Mouse (Mus musculus) left cerebral cortex, postnatal 36 days (tissue): ENCODE data around the gene Ccdc183. TPM values are rescaled to one million over a fixed set of nuclear protein-coding genes. Genes with fewer than 3 reads are reported as not detected.

Source experiments
- DNase-seq, 2 experiments: peaks; one replicate each; pipeline ENCODE4 v3.0.0; 2021 to 2022; ENCODE audit warnings: low spot score in 2 of 2, mixed read lengths in 1 of 2
- intact Hi-C: fragments of 180-260 bp; cut with DNase I; formaldehyde crosslinking; loops from one replicate; pipeline ENCODE4 v1.15.1; 2025
- total RNA-seq, 2 experiments: library from RNA; stranded (reverse); gene quantifications; 2 replicates each; pipeline ENCODE4 v1.2.3; 2021

The Ccdc183 gene
- total RNA-seq, 2 experiments from 2014 or later, result not detected

GRCm38 (mm10) chr2:25616398-25616797 lies 1.1 kb downstream of the Ccdc183 start:
- DNase-seq, result no peak
- intact Hi-C loops, result no loop called here

GRCm38 (mm10) chr2:25608671-25609070 lies 8.8 kb downstream of the Ccdc183 start:
- intact Hi-C loops, result no loop called here
- no peak for DNase-seq

DNA sequence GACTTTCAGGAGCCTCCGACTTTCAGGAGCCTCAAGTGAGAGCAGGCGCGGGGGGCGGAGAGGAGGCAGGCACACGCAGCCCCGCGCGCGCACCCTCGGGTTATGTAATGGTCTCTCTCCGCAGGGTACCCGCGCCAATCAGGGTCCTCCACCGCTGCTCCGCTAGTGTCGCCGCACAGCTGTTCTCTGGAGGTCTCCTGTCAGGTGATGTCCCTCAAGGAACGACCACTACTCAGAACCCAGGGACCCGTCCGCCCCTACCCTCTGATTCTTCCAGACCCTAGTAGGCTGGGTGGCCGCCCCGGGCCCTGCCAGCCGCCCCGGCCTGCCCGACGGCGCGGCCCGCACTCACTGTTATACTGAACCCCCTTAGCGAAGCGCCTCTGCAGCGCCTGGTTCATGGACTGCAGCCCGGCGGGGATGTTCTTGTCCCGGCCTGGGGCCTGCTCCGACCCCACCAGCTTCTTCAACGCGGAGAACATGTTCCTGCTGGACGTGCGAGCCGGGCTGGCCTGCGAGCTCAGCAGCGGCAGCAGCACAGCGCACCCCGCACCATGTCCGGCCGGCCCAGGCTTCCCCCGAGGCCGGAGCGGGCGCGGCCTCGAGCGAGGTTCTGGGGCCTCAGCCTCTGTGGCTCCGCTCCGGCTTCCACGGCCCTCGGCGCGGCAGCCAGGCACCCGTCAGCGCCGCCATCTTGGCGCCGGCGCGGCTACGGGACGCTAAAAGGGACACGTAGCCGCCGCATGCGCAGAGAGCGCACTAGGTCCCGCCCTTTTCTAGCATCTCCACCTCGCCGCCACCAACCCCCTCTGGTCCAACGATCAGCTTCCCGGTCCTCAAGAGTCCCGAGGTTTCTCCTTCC lies 9.5 kb downstream of the Ccdc183 start, which contains the start of gene Rabl6:
Rabl6 (minus strand) TSS at position 761 of the 862 bp plus-strand sequence.
- DNase-seq, result peak; percentile 91 to 94
- intact Hi-C loops, result no loop called here

GRCm38 (mm10) chr2:25602526-25602925 lies 15.0 kb downstream of the Ccdc183 start:
- no peak for DNase-seq
- intact Hi-C loops, result no loop called here

GRCm38 (mm10) chr2:25600037-25600436 lies 17.4 kb downstream of the Ccdc183 start:
- intact Hi-C loops, result no loop called here
- DNase-seq, result no peak

- DNase-seq, result no peak
- intact Hi-C loops, result no loop called here
Measured at GRCm38 (mm10) chr2:25598749-25599148, 18.7 kb downstream of the Ccdc183 start.

DNA sequence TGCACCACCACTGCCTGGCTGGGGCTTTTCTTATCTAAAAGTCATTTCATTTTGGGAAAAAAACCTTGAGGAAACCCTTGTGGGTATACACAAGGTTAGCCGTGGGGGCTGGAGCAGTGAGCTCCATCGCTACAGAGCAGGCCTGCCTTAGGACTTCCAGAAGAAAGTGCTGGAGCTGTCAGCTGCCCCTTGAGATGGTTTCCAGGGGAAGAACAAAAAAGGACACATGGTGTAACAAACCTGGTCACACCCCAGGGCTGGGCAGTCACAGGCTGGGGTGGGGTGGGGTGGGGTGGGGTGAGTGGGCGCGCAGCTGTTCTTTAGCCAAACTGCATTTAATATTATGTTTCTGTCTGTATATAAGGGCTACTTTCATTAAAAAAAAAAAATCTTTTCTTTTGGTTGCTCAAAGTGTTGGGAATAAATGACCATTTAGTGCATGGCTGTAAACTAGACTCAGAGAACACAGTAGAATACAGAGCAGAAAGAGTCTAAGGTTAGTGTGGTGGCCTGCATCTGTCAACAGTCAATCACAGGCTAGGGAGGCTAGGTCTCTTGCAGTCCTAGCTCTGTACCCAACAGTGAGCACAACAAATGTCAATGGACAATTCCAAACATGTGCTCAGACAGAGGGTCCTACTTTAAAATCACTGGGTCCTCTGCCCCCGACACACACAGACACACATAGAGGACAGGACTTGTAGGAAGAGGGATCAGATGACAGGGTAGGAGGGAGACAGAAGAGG lies 20.5 kb downstream of the Ccdc183 start:
- intact Hi-C loops, result no loop called here
- DNase-seq, result no peak

DNA sequence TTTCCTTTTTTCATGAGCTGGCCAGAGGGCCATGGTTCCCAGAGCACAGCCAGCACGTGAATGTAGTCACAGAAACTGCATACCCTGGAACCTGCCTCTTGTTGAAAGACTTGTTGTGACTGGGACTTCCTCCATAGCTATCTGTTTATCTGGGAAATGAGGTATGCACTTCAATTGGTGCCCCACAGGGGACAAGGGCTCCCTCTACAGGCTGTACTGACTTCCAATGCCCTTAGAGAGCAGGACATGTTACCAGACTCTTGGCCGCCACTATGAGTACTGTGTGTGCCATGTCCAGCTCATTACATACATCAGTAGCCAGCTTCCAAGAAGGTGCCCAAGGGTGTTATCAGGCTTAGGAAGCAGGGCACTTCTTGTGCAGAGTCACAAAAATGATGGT lies 25.6 kb downstream of the Ccdc183 start:
- intact Hi-C loops, result no loop called here
- no peak for DNase-seq

DNA sequence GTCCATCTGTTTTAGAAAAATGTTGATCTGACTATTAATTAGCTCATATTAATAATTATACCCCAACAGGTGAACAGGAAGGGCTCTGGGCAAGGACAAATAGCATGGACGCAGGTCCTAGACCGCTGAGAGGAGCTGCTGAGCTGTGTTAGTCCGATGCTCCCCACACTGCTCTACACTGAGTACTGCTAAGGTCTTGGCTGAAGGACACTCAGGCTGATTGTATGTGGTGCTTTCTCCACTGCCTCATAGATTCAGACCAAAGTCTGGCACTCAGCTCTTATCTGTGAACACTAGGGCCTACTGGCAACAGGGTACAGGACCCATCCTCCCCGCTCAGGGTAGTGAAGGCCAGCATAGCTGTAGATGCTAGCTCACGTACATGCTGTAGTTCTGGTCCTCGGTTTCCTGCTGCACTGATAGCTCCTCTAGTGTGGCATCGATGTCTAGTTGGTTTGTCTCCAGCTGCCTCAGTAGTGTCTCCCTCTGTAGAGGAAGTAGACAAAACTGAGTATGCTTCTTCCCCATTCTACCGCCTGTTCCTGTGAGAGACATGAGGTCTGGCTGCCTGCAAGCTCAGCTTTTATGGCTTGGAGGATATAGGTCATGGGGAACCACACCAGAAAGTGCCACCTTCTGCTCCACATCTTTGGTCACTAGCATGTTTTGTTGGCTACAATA lies 29.1 kb downstream of the Ccdc183 start:
- intact Hi-C loops, result no loop called here
- DNase-seq, result no peak

- no peak for DNase-seq
Measured at GRCm38 (mm10) chr2:25587290-25587689, 30.2 kb downstream of the Ccdc183 start.

GRCm38 (mm10) chr2:25585601-25586000 lies 31.9 kb downstream of the Ccdc183 start:
- no peak for DNase-seq
- intact Hi-C loops, result no loop called here

More at GRCm38 (mm10) chr2:25587290-25587689, 30.2 kb downstream of the Ccdc183 start:
- intact Hi-C loops, result no loop called here

GRCm38 (mm10) chr2:25584856-25585255 lies 32.6 kb downstream of the Ccdc183 start:
- no peak for DNase-seq
- intact Hi-C loops, result no loop called here

DNA sequence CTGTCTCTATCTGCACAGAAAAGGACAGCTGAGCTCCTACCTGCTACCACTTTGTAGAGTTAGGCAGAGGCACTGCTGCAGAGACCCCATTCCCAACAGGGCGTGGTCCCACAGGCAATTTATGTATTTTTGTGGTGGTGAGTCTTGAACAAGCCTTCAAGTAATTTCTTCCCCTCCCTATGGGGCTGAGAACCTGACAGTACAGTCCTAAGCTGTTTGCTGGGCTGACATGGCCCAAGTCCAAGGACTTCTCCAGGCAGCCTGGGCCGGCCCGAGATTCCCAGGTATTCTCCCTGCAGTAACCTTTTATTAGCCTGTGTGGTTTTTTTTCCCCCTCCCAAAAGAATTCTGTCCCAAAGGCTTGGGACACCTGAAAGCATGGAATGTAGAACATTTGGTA lies 33.3 kb downstream of the Ccdc183 start:
- intact Hi-C loops, result no loop called here
- no peak for DNase-seq

GRCm38 (mm10) chr2:25583571-25583970 lies 33.9 kb downstream of the Ccdc183 start:
- DNase-seq, result no peak
- intact Hi-C loops, result no loop called here

DNA sequence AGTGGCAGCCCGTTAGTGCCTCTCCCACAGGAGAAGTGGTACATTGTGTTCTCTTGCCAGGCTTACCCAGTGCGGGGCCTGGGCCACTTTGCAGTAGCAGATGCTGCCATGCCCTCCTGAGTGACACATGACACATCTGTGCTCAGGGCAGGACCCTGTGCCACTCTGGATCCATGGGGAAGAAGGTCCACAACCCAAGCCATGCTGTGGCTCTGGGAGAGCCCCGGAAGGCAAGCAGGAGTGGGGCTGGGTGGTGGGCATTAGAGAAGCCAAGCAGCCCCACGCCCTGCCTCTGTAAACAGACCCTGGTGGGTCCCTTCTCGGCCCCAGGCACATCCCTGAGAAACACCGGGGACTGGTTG lies 34.4 kb downstream of the Ccdc183 start:
- intact Hi-C loops, result no loop called here
- peak in 1 of 2 experiments; percentile 32 for DNase-seq

GRCm38 (mm10) chr2:25582466-25583119 lies 34.9 kb downstream of the Ccdc183 start:
- intact Hi-C loops, result no loop called here

DNA sequence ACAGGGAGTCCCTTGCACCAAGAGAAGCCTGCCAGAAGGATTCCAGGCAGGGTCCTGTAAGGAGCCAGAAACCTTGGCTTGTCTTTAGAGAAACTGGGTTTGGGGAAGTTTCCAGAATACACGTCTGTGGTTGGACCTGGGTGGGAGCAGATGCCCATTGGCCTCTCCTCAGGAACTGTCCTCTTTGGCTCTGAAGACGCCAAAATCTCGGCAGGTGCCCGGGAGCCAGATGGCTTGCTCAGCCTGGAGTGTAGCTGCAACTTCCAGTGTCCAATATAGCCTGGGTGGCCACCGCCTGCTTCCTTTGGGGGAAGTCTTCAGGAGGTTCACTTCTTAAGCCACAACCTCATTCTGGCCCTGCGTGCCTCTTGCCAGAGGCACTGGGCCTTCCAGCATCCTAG lies 35.6 kb downstream of the Ccdc183 start:
- peak; percentile 57 to 60 for DNase-seq
- intact Hi-C loops, result no loop called here

More at GRCm38 (mm10) chr2:25582466-25583119, 34.9 kb downstream of the Ccdc183 start:
- peak; percentile 85 to 90 for DNase-seq

DNA sequence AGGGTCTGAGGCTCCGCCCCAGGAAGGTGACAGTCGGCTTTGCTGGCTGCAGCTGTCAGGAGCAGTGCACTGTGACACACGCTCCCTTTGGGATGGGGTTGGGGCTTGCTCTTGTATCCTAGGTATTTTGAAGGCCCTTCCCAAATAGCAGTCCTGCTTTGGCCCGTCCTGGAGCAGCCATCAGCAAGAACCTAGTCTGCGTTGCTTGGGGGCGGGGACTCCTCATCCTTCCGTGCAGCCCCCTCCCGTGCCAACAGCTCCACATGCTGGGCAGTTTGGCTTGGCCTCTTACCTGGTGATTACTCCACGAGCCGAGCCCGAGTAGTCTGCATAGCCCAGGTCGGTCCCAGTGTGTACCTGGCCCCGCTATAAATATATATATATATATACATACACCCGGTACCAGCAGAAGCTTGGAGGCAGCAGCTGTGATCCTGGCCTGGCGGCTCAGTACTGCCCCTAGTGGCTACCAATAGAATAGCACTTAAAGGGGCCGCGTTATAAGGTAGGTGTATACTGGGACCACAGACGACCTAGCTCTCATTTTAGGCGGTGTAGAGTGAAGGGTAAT lies 36.1 kb downstream of the Ccdc183 start, which contains the start of gene Ajm1:
Ajm1 (minus strand) TSS at position 464 of the 571 bp plus-strand sequence.
- intact Hi-C loops, result no loop called here
- DNase-seq, result peak; percentile 79 to 82

DNA sequence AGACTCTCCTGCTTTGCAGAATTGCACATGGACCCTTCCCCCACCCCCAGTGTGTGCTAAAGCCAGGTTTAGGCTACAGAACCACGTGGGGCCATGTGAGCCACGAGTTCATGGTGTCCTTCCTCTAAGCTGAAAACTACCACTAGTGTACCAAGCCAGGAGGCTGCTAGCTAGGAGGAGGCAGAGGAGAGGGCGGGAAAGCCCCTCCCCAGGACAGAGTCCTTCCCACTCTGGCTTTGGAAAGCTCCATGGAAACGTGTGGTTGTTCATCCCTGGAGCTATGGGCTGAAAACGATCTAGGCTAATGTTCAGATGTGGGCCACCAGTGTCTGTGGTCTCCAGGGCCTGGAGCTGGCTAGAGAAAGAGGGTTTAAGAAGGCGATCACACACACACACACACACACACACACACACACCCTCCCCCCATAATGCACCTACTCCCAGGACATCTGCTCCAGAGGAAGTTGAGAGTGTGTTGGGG lies 36.8 kb downstream of the Ccdc183 start:
- DNase-seq, result peak in 1 of 2 experiments; percentile 60
- intact Hi-C loops, result no loop called here
